ENCODE assay signal across 23 mouse cellular contexts in genomic region chr5:45495429-45495975, GRCm38 (mm10). TPM values are rescaled to one million over a fixed set of nuclear protein-coding genes. Genes with fewer than 3 reads are reported as not detected.
DNase-seq lines count a peak whose midpoint lies in the region; ATAC-seq and TF ChIP-seq lines count a peak whose summit lies in the region.
"Had no signal": no experiment of that assay in that cellular context is flagged by ENCODE, and none has a peak within 500 bp of the region (broad histone marks: within the 10 kb centered on the region; RNA-seq: fewer than 3 reads in every experiment).

No protein-coding gene starts in this region.

- H3K4me2 ChIP-seq in midbrain, embryonic 13.5 days (replicated peaks): no peak overlapping the region
- H3K4me2 ChIP-seq in midbrain, postnatal 0 days (ENCODE audit: low read depth, low read length, poor library complexity, severe bottlenecking): no peak overlapping the region
- peak overlapping the region; percentile 18; the same call in 1 of the 2 replicates for H3K4me2 ChIP-seq in lung, postnatal 0 days (replicated peaks; ENCODE audit: low read depth, low read length)
- H3K4me2 ChIP-seq: hindbrain, embryonic 15.5 days had no signal

- no peaks in the 10 kb centered on the region; the same call in 1 of the 2 replicates for H3K27me3 ChIP-seq in midbrain, embryonic 13.5 days
- no peaks in the 10 kb centered on the region for H3K27me3 ChIP-seq in midbrain, postnatal 0 days (ENCODE audit: insufficient read depth, low read length)
- no peaks in the 10 kb centered on the region for H3K27me3 ChIP-seq in lung, postnatal 0 days (replicated peaks; ENCODE audit: insufficient read depth, low read length)
- H3K27me3 ChIP-seq: hindbrain, embryonic 15.5 days had no signal

- peaks cover 23% of the 10 kb centered on the region for H3K4me1 ChIP-seq in midbrain, embryonic 13.5 days (replicated peaks)
- 0 out of 2 replicates have a peak, but pooled peaks cover 3% of the 10 kb centered on the region for H3K4me1 ChIP-seq in midbrain, postnatal 0 days (ENCODE audit: insufficient read depth, low read length)
- H3K4me1 ChIP-seq in lung, postnatal 0 days (ENCODE audit: insufficient read depth, low read depth, low read length): peaks cover 4% of the 10 kb centered on the region; the same call in 1 of the 2 replicates

- no peaks in the 10 kb centered on the region for H3K9me3 ChIP-seq in midbrain, embryonic 13.5 days
- H3K9me3 ChIP-seq in midbrain, postnatal 0 days (ENCODE audit: low read length): no peaks in the 10 kb centered on the region
- no peaks in the 10 kb centered on the region for H3K9me3 ChIP-seq in lung, postnatal 0 days (ENCODE audit: low read length)
- H3K9me3 ChIP-seq: forebrain, embryonic 13.5 days; hindbrain, embryonic 15.5 days; liver, embryonic 15.5 days had no signal

- TF ChIP-seq EP300 in lung, postnatal 0 days (IDR thresholded peaks at IDR 0.05): peak; percentile 57; the same call in 1 of the 2 replicates

- WGBS in midbrain, embryonic 13.5 days: 85% methylated on average over 3 of the region's 3 CpGs
- 85% methylated on average over 3 of the region's 3 CpGs for WGBS in midbrain, postnatal 0 days
- WGBS in lung, postnatal 0 days: 52% methylated on average over 3 of the region's 3 CpGs

- no peak for ATAC-seq in midbrain, embryonic 13.5 days
- no peak for ATAC-seq in midbrain, postnatal 0 days (ENCODE audit: low FRiP score)
- peak; percentile 9 for ATAC-seq in lung, postnatal 0 days
- ATAC-seq: forebrain, embryonic 13.5 days had no signal

- peak overlapping the region; percentile 66 for H3K4me3 ChIP-seq in layer of hippocampus, adult 2 months
- no peak overlapping the region for H3K4me3 ChIP-seq in midbrain, embryonic 13.5 days (replicated peaks)
- no peak overlapping the region for H3K4me3 ChIP-seq in midbrain, postnatal 0 days (ENCODE audit: low read depth, low read length)
- H3K4me3 ChIP-seq in lung, postnatal 0 days (ENCODE audit: low read depth, low read length): no peak overlapping the region
- H3K4me3 ChIP-seq: forebrain, embryonic 13.5 days; hindbrain, embryonic 15.5 days; liver, embryonic 15.5 days had no signal

- peak overlapping the region; percentile 92; the same call in 1 of the 2 replicates for H3K27ac ChIP-seq in layer of hippocampus, adult 2 months
- no peak overlapping the region for H3K27ac ChIP-seq in midbrain, embryonic 13.5 days
- H3K27ac ChIP-seq in midbrain, postnatal 0 days (ENCODE audit: low read depth, low read length): no peak overlapping the region
- peak overlapping the region; percentile 26; the same call in 1 of the 2 replicates for H3K27ac ChIP-seq in lung, postnatal 0 days (ENCODE audit: low read length)
- H3K27ac ChIP-seq: forebrain, embryonic 13.5 days; hindbrain, embryonic 15.5 days; liver, embryonic 15.5 days had no signal

- peak in 1 of 2 experiments; percentile 5 for DNase-seq in layer of hippocampus, adult 2 months (ENCODE audit: low spot score in 2 of 2)
- DNase-seq in layer of hippocampus, adult 11-12 months (ENCODE audit: low spot score): no peak
- no peak for DNase-seq in midbrain, postnatal 0 days (ENCODE audit: low spot score)
- DNase-seq in lung, postnatal 0 days (ENCODE audit: low spot score): peak; percentile 78
- DNase-seq in cerebellum, adult 18-20 months: no peak
- no peak for DNase-seq in MN1 (ENCODE audit: low spot score)
- DNase-seq: adrenal gland, adult 2 months; cerebellum, adult 11 months; cerebellum, postnatal 36 days; gastrocnemius, postnatal 36 days; heart, postnatal 10 days; kidney, adult 8-10 months; layer of hippocampus, postnatal 36 days; left cerebral cortex, postnatal 4 days; right cerebral cortex, postnatal 25 days; thymus, postnatal 25 days had no signal

- no peak for TF ChIP-seq CTCF in layer of hippocampus, adult 2 months (conservative IDR thresholded peaks at IDR 0.05)
- no peak for TF ChIP-seq CTCF in midbrain, postnatal 0 days (IDR thresholded peaks at IDR 0.05)
- no peak for TF ChIP-seq CTCF in lung, postnatal 0 days (IDR thresholded peaks at IDR 0.05)

- H3K36me3 ChIP-seq in midbrain, embryonic 13.5 days: peaks cover 35% of the 10 kb centered on the region
- peaks cover 13% of the 10 kb centered on the region for H3K36me3 ChIP-seq in midbrain, postnatal 0 days (ENCODE audit: insufficient read depth, low read length)
- peaks cover 20% of the 10 kb centered on the region; the same call in 1 of the 2 replicates for H3K36me3 ChIP-seq in lung, postnatal 0 days (ENCODE audit: insufficient read depth, low read length)

- H3K9ac ChIP-seq in midbrain, embryonic 13.5 days (replicated peaks): 0 out of 2 replicates have a peak overlapping the region, but pooled peaks have one; percentile 8
- no peak overlapping the region for H3K9ac ChIP-seq in midbrain, postnatal 0 days (replicated peaks; ENCODE audit: low read length, poor library complexity, severe bottlenecking)
- no peak overlapping the region for H3K9ac ChIP-seq in lung, postnatal 0 days (replicated peaks; ENCODE audit: low read depth)
- H3K9ac ChIP-seq: forebrain, embryonic 13.5 days; hindbrain, embryonic 15.5 days; liver, embryonic 15.5 days had no signal

RNA-seq across cellular contexts. Expression of gene Lap3, which starts 2.3 kb away (rescaled TPM):
- 10 to 100 TPM; 54.3 to 58.7 TPM for total RNA-seq in layer of hippocampus, adult 2 months (2021)
- 36.7 and 40.0 TPM in 2 replicates for polyA plus RNA-seq in midbrain, embryonic 13.5 days (2015; fragmentation: Nextera tagmentation; extraction: Ambion mirVana)
- 20.9 and 23.9 TPM in 2 replicates for total RNA-seq in midbrain, postnatal 0 days (2014; rRNA removed)
- 27.7 and 29.7 TPM in 2 replicates for polyA plus RNA-seq in midbrain, postnatal 0 days (2015; fragmentation: Nextera tagmentation; extraction: Ambion mirVana)
- 48.7 and 60.8 TPM in 2 replicates for polyA plus RNA-seq in lung, postnatal 0 days (2015; fragmentation: Nextera tagmentation; extraction: Ambion mirVana)

RNA-seq across cellular contexts. Expression of gene Med28, which starts 24.5 kb away (rescaled TPM):
- total RNA-seq in layer of hippocampus, adult 2 months (2021): 100 to 1,000 TPM in 1 of 2 experiments, 10 to 100 TPM in 1; 96.8 to 102 TPM
- 293 and 294 TPM in 2 replicates for polyA plus RNA-seq in midbrain, embryonic 13.5 days (2015; fragmentation: Nextera tagmentation; extraction: Ambion mirVana)
- total RNA-seq in midbrain, postnatal 0 days (2014; rRNA removed): 45.6 and 60.1 TPM in 2 replicates
- 247 and 253 TPM in 2 replicates for polyA plus RNA-seq in midbrain, postnatal 0 days (2015; fragmentation: Nextera tagmentation; extraction: Ambion mirVana)
- polyA plus RNA-seq in lung, postnatal 0 days (2015; fragmentation: Nextera tagmentation; extraction: Ambion mirVana): 182 and 185 TPM in 2 replicates

RNA-seq across cellular contexts. Expression of gene Clrn2, which starts 42.0 kb away (rescaled TPM):
- under 1 TPM; 0.39 to 0.54 TPM for total RNA-seq in layer of hippocampus, adult 2 months (2021)
- polyA plus RNA-seq in midbrain, embryonic 13.5 days (2015; fragmentation: Nextera tagmentation; extraction: Ambion mirVana): 0.64 TPM in 1 of 2 replicates, not detected in the other
- 0.27 TPM in 1 of 2 replicates, not detected in the other for total RNA-seq in midbrain, postnatal 0 days (2014; rRNA removed)
- not detected in 2 replicates for polyA plus RNA-seq in midbrain, postnatal 0 days (2015; fragmentation: Nextera tagmentation; extraction: Ambion mirVana)
- not detected in 2 replicates for polyA plus RNA-seq in lung, postnatal 0 days (2015; fragmentation: Nextera tagmentation; extraction: Ambion mirVana)
- total RNA-seq: adrenal gland, adult 2 months; gastrocnemius, postnatal 36 days; heart, postnatal 10 days; left cerebral cortex, postnatal 4 days had no signal
- polyA plus RNA-seq: adrenal gland, adult 2 months; forebrain, embryonic 13.5 days; large intestine, adult 2 months; liver, embryonic 15.5 days; neural tube, embryonic 14.5 days; testis, adult 2 months had no signal

RNA-seq across cellular contexts. Expression of gene Qdpr, which starts 45.5 kb away (rescaled TPM):
- total RNA-seq in layer of hippocampus, adult 2 months (2021): 100 to 1,000 TPM; 167 to 169 TPM
- 116 and 119 TPM in 2 replicates for polyA plus RNA-seq in midbrain, embryonic 13.5 days (2015; fragmentation: Nextera tagmentation; extraction: Ambion mirVana)
- total RNA-seq in midbrain, postnatal 0 days (2014; rRNA removed): 37.3 and 40.0 TPM in 2 replicates
- polyA plus RNA-seq in midbrain, postnatal 0 days (2015; fragmentation: Nextera tagmentation; extraction: Ambion mirVana): 139 and 147 TPM in 2 replicates
- 83.5 and 85.3 TPM in 2 replicates for polyA plus RNA-seq in lung, postnatal 0 days (2015; fragmentation: Nextera tagmentation; extraction: Ambion mirVana)

Comparison
In these comparisons a context has a peak if more than half of its experiments do, and no peak if none do; other contexts are left out.
1. H3K27ac ChIP-seq: peak in layer of hippocampus, adult 2 months (single experiment) and lung, postnatal 0 days (single experiment); none in midbrain, embryonic 13.5 days (single experiment) and midbrain, postnatal 0 days (single experiment).